Mouse (Mus musculus): ENCODE measurements around the gene Bcl10. TPM values are rescaled to one million over a fixed set of nuclear protein-coding genes. Genes with fewer than 3 reads are reported as not detected.

Gene Bcl10
- polyA plus RNA-seq, 1 experiment from 2014 or later: 54.3 TPM

- H3K4me2 ChIP-seq (replicated peaks; ENCODE audit: low read depth, low read length): no peak overlapping the region
- peaks cover 4% of the 10 kb centered on the region; the same call in 1 of the 2 replicates for H3K36me3 ChIP-seq (ENCODE audit: insufficient read depth, low read length)
- H3K27me3 ChIP-seq (replicated peaks; ENCODE audit: insufficient read depth, low read length): no peaks in the 10 kb centered on the region
- ATAC-seq: no peak
- no peak overlapping the region for H3K4me3 ChIP-seq (ENCODE audit: low read depth, low read length)
- no peaks in the 10 kb centered on the region for H3K9me3 ChIP-seq (ENCODE audit: low read length)
- no peak for DNase-seq (ENCODE audit: low spot score)
- WGBS: 74% methylated on average over 4 of the region's 4 CpGs
- H3K27ac ChIP-seq (ENCODE audit: low read length): no peak overlapping the region
- H3K9ac ChIP-seq (replicated peaks; ENCODE audit: low read depth): no peak overlapping the region
- TF ChIP-seq CTCF (IDR thresholded peaks at IDR 0.05): no peak
- TF ChIP-seq EP300 (IDR thresholded peaks at IDR 0.05): no peak
- peaks cover 11% of the 10 kb centered on the region; the same call in 1 of the 2 replicates for H3K4me1 ChIP-seq (ENCODE audit: insufficient read depth, low read depth, low read length)
Observed at GRCm38 (mm10) chr3:145939971-145940370, 17.4 kb downstream of the Bcl10 start.

- no peaks in the 10 kb centered on the region for H3K27me3 ChIP-seq (replicated peaks; ENCODE audit: insufficient read depth, low read length)
- no peak overlapping the region for H3K27ac ChIP-seq (ENCODE audit: low read length)
- peaks cover 4% of the 10 kb centered on the region; the same call in 1 of the 2 replicates for H3K36me3 ChIP-seq (ENCODE audit: insufficient read depth, low read length)
- TF ChIP-seq EP300 (IDR thresholded peaks at IDR 0.05) (no peak), CTCF (IDR thresholded peaks at IDR 0.05) (peak; percentile 96)
- peak; percentile 79 for DNase-seq (ENCODE audit: low spot score)
- H3K4me3 ChIP-seq (ENCODE audit: low read depth, low read length): no peak overlapping the region
- WGBS: 6% methylated on average over 3 of the region's 3 CpGs
- no peak overlapping the region for H3K9ac ChIP-seq (replicated peaks; ENCODE audit: low read depth)
- peaks cover 11% of the 10 kb centered on the region for H3K4me1 ChIP-seq (ENCODE audit: insufficient read depth, low read depth, low read length)
- peak; percentile 23 for ATAC-seq
- H3K4me2 ChIP-seq (replicated peaks; ENCODE audit: low read depth, low read length): no peak overlapping the region
- H3K9me3 ChIP-seq (ENCODE audit: low read length): no peaks in the 10 kb centered on the region
Observed at GRCm38 (mm10) chr3:145941971-145942370, 19.4 kb downstream of the Bcl10 start.

- ATAC-seq (no peak), DNase-seq (ENCODE audit: low spot score) (no peak)
- WGBS: 81% methylated on average over 7 of the region's 7 CpGs
- Histone ChIP-seq H3K36me3 (ENCODE audit: insufficient read depth, low read length) (peaks cover 4% of the 10 kb centered on the region; the same call in 1 of the 2 replicates), H3K4me3 (ENCODE audit: low read depth, low read length) (no peak overlapping the region), H3K27me3 (replicated peaks; ENCODE audit: insufficient read depth, low read length) (no peaks in the 10 kb centered on the region), H3K4me1 (ENCODE audit: insufficient read depth, low read depth, low read length) (peaks cover under 1% of the 10 kb centered on the region), H3K27ac (ENCODE audit: low read length) (no peak overlapping the region), H3K9ac (replicated peaks; ENCODE audit: low read depth) (no peak overlapping the region), H3K9me3 (ENCODE audit: low read length) (no peaks in the 10 kb centered on the region), H3K4me2 (replicated peaks; ENCODE audit: low read depth, low read length) (no peak overlapping the region)
- TF ChIP-seq EP300 (IDR thresholded peaks at IDR 0.05) (no peak), CTCF (IDR thresholded peaks at IDR 0.05) (no peak)
Observed at GRCm38 (mm10) chr3:145944348-145944747, 21.7 kb downstream of the Bcl10 start.

- no peak for DNase-seq (ENCODE audit: low spot score)
- no peaks in the 10 kb centered on the region for H3K27me3 ChIP-seq (replicated peaks; ENCODE audit: insufficient read depth, low read length)
- WGBS: 88% methylated on average over 3 of the region's 3 CpGs
- H3K4me2 ChIP-seq (replicated peaks; ENCODE audit: low read depth, low read length): no peak overlapping the region
- TF ChIP-seq CTCF (IDR thresholded peaks at IDR 0.05) (no peak), EP300 (IDR thresholded peaks at IDR 0.05) (no peak)
- H3K9me3 ChIP-seq (ENCODE audit: low read length): no peaks in the 10 kb centered on the region
- H3K36me3 ChIP-seq (ENCODE audit: insufficient read depth, low read length): peaks cover 4% of the 10 kb centered on the region; the same call in 1 of the 2 replicates
- ATAC-seq: no peak
- no peak overlapping the region for H3K4me3 ChIP-seq (ENCODE audit: low read depth, low read length)
- no peak overlapping the region for H3K27ac ChIP-seq (ENCODE audit: low read length)
- H3K9ac ChIP-seq (replicated peaks; ENCODE audit: low read depth): no peak overlapping the region
- H3K4me1 ChIP-seq (ENCODE audit: insufficient read depth, low read depth, low read length): no peaks in the 10 kb centered on the region; the same call in 1 of the 2 replicates
Observed at GRCm38 (mm10) chr3:145945904-145946303, 23.3 kb downstream of the Bcl10 start.

GRCm38 (mm10) chr3:145946654-145947053 is 24.1 kb downstream of the Bcl10 start:
- DNase-seq (ENCODE audit: low spot score) (no peak), ATAC-seq (no peak)
- no peak for TF ChIP-seq EP300 (IDR thresholded peaks at IDR 0.05)
- TF ChIP-seq CTCF (IDR thresholded peaks at IDR 0.05): no peak
- Histone ChIP-seq H3K27me3 (replicated peaks; ENCODE audit: insufficient read depth, low read length) (no peaks in the 10 kb centered on the region), H3K4me1 (ENCODE audit: insufficient read depth, low read depth, low read length) (no peaks in the 10 kb centered on the region; the same call in 1 of the 2 replicates), H3K9me3 (ENCODE audit: low read length) (no peaks in the 10 kb centered on the region), H3K4me2 (replicated peaks; ENCODE audit: low read depth, low read length) (no peak overlapping the region), H3K4me3 (ENCODE audit: low read depth, low read length) (no peak overlapping the region), H3K36me3 (ENCODE audit: insufficient read depth, low read length) (peaks cover 4% of the 10 kb centered on the region; the same call in 1 of the 2 replicates), H3K27ac (ENCODE audit: low read length) (0 out of 2 replicates have a peak overlapping the region, but pooled peaks have one; percentile 27), H3K9ac (replicated peaks; ENCODE audit: low read depth) (no peak overlapping the region)
- WGBS: 20% methylated on average over 2 of the region's 2 CpGs

- no peaks in the 10 kb centered on the region for H3K27me3 ChIP-seq (replicated peaks; ENCODE audit: insufficient read depth, low read length)
- no peak overlapping the region for H3K4me3 ChIP-seq (ENCODE audit: low read depth, low read length)
- H3K4me1 ChIP-seq (ENCODE audit: insufficient read depth, low read depth, low read length): no peaks in the 10 kb centered on the region; the same call in 1 of the 2 replicates
- no peak overlapping the region for H3K4me2 ChIP-seq (replicated peaks; ENCODE audit: low read depth, low read length)
- H3K9me3 ChIP-seq (ENCODE audit: low read length): no peaks in the 10 kb centered on the region
- DNase-seq (ENCODE audit: low spot score) (no peak), ATAC-seq (no peak)
- H3K36me3 ChIP-seq (ENCODE audit: insufficient read depth, low read length): peaks cover 4% of the 10 kb centered on the region; the same call in 1 of the 2 replicates
- no peak overlapping the region for H3K9ac ChIP-seq (replicated peaks; ENCODE audit: low read depth)
- no peak overlapping the region for H3K27ac ChIP-seq (ENCODE audit: low read length)
- WGBS: 39% methylated on average over 6 of the region's 6 CpGs
- no peak for TF ChIP-seq EP300 (IDR thresholded peaks at IDR 0.05)
- no peak for TF ChIP-seq CTCF (IDR thresholded peaks at IDR 0.05)
Observed at GRCm38 (mm10) chr3:145947539-145948204, 25.1 kb downstream of the Bcl10 start.

Measured in lung, postnatal 0 days (tissue).